ENCODE assay signal across 11 mouse cellular contexts in the genomic region with DNA sequence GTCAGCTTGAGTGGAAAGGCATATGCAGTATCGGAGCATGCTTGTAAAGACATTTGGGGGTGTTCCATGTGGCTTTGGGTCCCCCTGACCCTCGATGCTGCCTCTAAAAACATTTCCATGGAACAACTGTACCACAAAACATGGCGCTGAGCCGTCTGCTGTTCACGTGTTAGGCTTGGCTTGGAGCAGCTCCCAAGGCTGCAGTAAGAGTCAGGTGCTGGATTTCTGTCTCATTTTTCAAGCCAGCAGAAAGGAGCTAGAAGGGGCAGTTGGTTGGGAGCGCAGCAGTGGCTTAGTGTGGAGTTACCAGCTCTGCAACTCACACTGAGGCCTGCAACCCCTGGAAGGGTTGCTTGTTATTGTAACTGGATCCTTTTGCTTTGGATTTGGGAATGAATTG. TPM values are rescaled to one million over a fixed set of nuclear protein-coding genes. Genes with fewer than 3 reads are reported as not detected.
DNase-seq lines count a peak whose midpoint lies in the region; ATAC-seq and TF ChIP-seq lines count a peak whose summit lies in the region.
"Had no signal": no experiment of that assay in that cellular context is flagged by ENCODE, and none has a peak within 500 bp of the region (broad histone marks: within the 10 kb centered on the region; RNA-seq: fewer than 3 reads in every experiment).

No protein-coding gene starts in this region.

- WGBS in hindbrain, embryonic 12.5 days = 66% methylated on average over 6 of the region's 6 CpGs
- WGBS in hindbrain, postnatal 0 days = 71% methylated on average over 6 of the region's 6 CpGs
- WGBS in neural tube, embryonic 14.5 days = 70% methylated on average over 6 of the region's 6 CpGs
- 38% methylated on average over 6 of the region's 6 CpGs for WGBS in stomach, postnatal 0 days

- no peaks in the 10 kb centered on the region for H3K27me3 ChIP-seq in hindbrain, embryonic 12.5 days
- no peaks in the 10 kb centered on the region for H3K27me3 ChIP-seq in hindbrain, postnatal 0 days (ENCODE audit: insufficient read depth, low read length)
- no peaks in the 10 kb centered on the region for H3K27me3 ChIP-seq in neural tube, embryonic 14.5 days (ENCODE audit: control insufficient read depth, insufficient read depth, low read length)
- H3K27me3 ChIP-seq in stomach, postnatal 0 days (ENCODE audit: control insufficient read depth, insufficient read depth, low read length) = no peaks in the 10 kb centered on the region

- no peaks in the 10 kb centered on the region for H3K9me3 ChIP-seq in hindbrain, embryonic 12.5 days (replicated peaks)
- H3K9me3 ChIP-seq in hindbrain, postnatal 0 days (ENCODE audit: low read length) = no peaks in the 10 kb centered on the region
- H3K9me3 ChIP-seq in neural tube, embryonic 14.5 days (ENCODE audit: control insufficient read depth, low read length) = no peaks in the 10 kb centered on the region
- no peaks in the 10 kb centered on the region for H3K9me3 ChIP-seq in stomach, postnatal 0 days (ENCODE audit: control insufficient read depth, low read length)

- DNase-seq in hindbrain, postnatal 0 days (ENCODE audit: low spot score) = no peak
- no peak for DNase-seq in neural tube, embryonic 10.5 days (ENCODE audit: extremely low spot score, low spot score)
- DNase-seq in gastrocnemius, postnatal 25 days = peak; percentile 68
- no peak for DNase-seq in stomach, postnatal 0 days (ENCODE audit: low spot score)
- no peak for DNase-seq in urinary bladder, postnatal 14 days (ENCODE audit: low spot score)
- DNase-seq: adrenal gland, postnatal 14 days; cerebellum, adult 11 months had no signal

- H3K36me3 ChIP-seq in hindbrain, embryonic 12.5 days = peaks cover 15% of the 10 kb centered on the region; the same call in 1 of the 2 replicates
- no peaks in the 10 kb centered on the region for H3K36me3 ChIP-seq in hindbrain, postnatal 0 days (ENCODE audit: insufficient read depth, low read length)
- no peaks in the 10 kb centered on the region for H3K36me3 ChIP-seq in neural tube, embryonic 14.5 days (ENCODE audit: control insufficient read depth, insufficient read depth, low read length)
- H3K36me3 ChIP-seq in stomach, postnatal 0 days (ENCODE audit: control insufficient read depth, insufficient read depth, low read length) = no peaks in the 10 kb centered on the region; the same call in 1 of the 2 replicates

- no peak overlapping the region for H3K4me2 ChIP-seq in hindbrain, embryonic 12.5 days (replicated peaks)
- H3K4me2 ChIP-seq in hindbrain, postnatal 0 days (ENCODE audit: low read depth, low read length) = no peak overlapping the region
- H3K4me2 ChIP-seq in neural tube, embryonic 14.5 days (ENCODE audit: low read depth, low read length) = no peak overlapping the region
- H3K4me2 ChIP-seq in stomach, postnatal 0 days (replicated peaks; ENCODE audit: low read depth) = no peak overlapping the region

- no peak for ATAC-seq in hindbrain, embryonic 12.5 days (ENCODE audit: low FRiP score)
- no peak for ATAC-seq in hindbrain, postnatal 0 days
- no peak for ATAC-seq in neural tube, embryonic 14.5 days (ENCODE audit: low read depth)
- 0 out of 2 replicates have a peak, but pooled peaks have one; percentile 35 for ATAC-seq in stomach, postnatal 0 days (ENCODE audit: low FRiP score, low TSS enrichment)
- ATAC-seq in cerebellum, adult (ENCODE audit: insufficient number of reproducible peaks, low FRiP score, low TSS enrichment) = no peak

- no peak for TF ChIP-seq EP300 in stomach, postnatal 0 days (optimal IDR thresholded peaks at IDR 0.05)

- H3K4me3 ChIP-seq in hindbrain, embryonic 12.5 days = no peak overlapping the region
- H3K4me3 ChIP-seq in hindbrain, postnatal 0 days (ENCODE audit: low read length) = no peak overlapping the region
- H3K4me3 ChIP-seq in neural tube, embryonic 14.5 days (ENCODE audit: low read depth, low read length) = no peak overlapping the region
- no peak overlapping the region for H3K4me3 ChIP-seq in stomach, postnatal 0 days (ENCODE audit: low read depth, low read length)

- peak overlapping the region; percentile 53 for H3K27ac ChIP-seq in hindbrain, embryonic 12.5 days
- no peak overlapping the region for H3K27ac ChIP-seq in hindbrain, postnatal 0 days
- 0 out of 2 replicates have a peak overlapping the region, but pooled peaks have one; percentile 30 for H3K27ac ChIP-seq in neural tube, embryonic 14.5 days (ENCODE audit: low read depth, low read length)
- H3K27ac ChIP-seq in stomach, postnatal 0 days (replicated peaks) = peak overlapping the region; percentile 73
- H3K27ac ChIP-seq: macrophage had no signal

- H3K4me1 ChIP-seq in hindbrain, embryonic 12.5 days = peaks cover 8% of the 10 kb centered on the region
- H3K4me1 ChIP-seq in hindbrain, postnatal 0 days (ENCODE audit: insufficient read depth, low read length) = no peaks in the 10 kb centered on the region
- H3K4me1 ChIP-seq in neural tube, embryonic 14.5 days (ENCODE audit: control insufficient read depth, insufficient read depth, low read length) = peaks cover 7% of the 10 kb centered on the region; the same call in 1 of the 2 replicates
- H3K4me1 ChIP-seq in stomach, postnatal 0 days (replicated peaks; ENCODE audit: control insufficient read depth, insufficient read depth) = no peaks in the 10 kb centered on the region

- H3K9ac ChIP-seq in hindbrain, embryonic 12.5 days = no peak overlapping the region
- H3K9ac ChIP-seq in hindbrain, postnatal 0 days (replicated peaks; ENCODE audit: low read length) = no peak overlapping the region
- H3K9ac ChIP-seq in neural tube, embryonic 14.5 days (replicated peaks; ENCODE audit: low read depth, low read length) = no peak overlapping the region
- H3K9ac ChIP-seq in stomach, postnatal 0 days (ENCODE audit: low read length) = no peak overlapping the region

- TF ChIP-seq CTCF in hindbrain, postnatal 0 days (IDR thresholded peaks at IDR 0.05; ENCODE audit: low read depth) = no peak
- no peak for TF ChIP-seq CTCF in stomach, postnatal 0 days (IDR thresholded peaks at IDR 0.05; ENCODE audit: low read depth)

RNA-seq across cellular contexts. Expression of a gene that starts 21.3 kb away (rescaled TPM):
- polyA plus RNA-seq in hindbrain, embryonic 12.5 days (2016; fragmentation: Nextera tagmentation; extraction: Ambion mirVana) = 261 and 286 TPM in 2 replicates
- total RNA-seq in hindbrain, postnatal 0 days (2014; rRNA removed) = 79.3 and 88.1 TPM in 2 replicates
- 92.2 and 92.5 TPM in 2 replicates for polyA plus RNA-seq in hindbrain, postnatal 0 days (2015; fragmentation: Nextera tagmentation; extraction: Ambion mirVana)
- polyA plus RNA-seq in neural tube, embryonic 14.5 days (2014; fragmentation: Nextera tagmentation; extraction: Ambion mirVana) = 135 and 167 TPM in 2 replicates
- total RNA-seq in gastrocnemius, postnatal 25 days (2021) = 10 to 100 TPM; 75.1 to 79.4 TPM
- 37.9 and 42.5 TPM in 2 replicates for polyA plus RNA-seq in stomach, postnatal 0 days (2015; fragmentation: Nextera tagmentation; extraction: Ambion mirVana)
